25 mouse cellular contexts compared by ENCODE assay signal in genomic region chr15:43624431-43624965, GRCm38 (mm10).
DNase-seq lines count a peak whose midpoint lies in the region; ATAC-seq lines count a peak whose summit lies in the region.
"Had no signal": no experiment of that assay in that cellular context is flagged by ENCODE, and none has a peak within 500 bp of the region (broad histone marks: within the 10 kb centered on the region; RNA-seq: fewer than 3 reads in every experiment).

No protein-coding gene starts in this region.

- no peak overlapping the region for H3K27ac ChIP-seq in embryonic facial prominence, embryonic 14.5 days (replicated peaks; ENCODE audit: low read depth, low read length)
- no peak overlapping the region for H3K27ac ChIP-seq in embryonic facial prominence, embryonic 10.5 days (replicated peaks)
- no peak overlapping the region for H3K27ac ChIP-seq in lung, embryonic 16.5 days (ENCODE audit: low read length)
- H3K27ac ChIP-seq: embryonic facial prominence, embryonic 15.5 days; heart, embryonic 15.5 days; hindbrain, embryonic 13.5 days; liver, embryonic 13.5 days; macrophage had no signal

- H3K27me3 ChIP-seq in embryonic facial prominence, embryonic 14.5 days (replicated peaks; ENCODE audit: control insufficient read depth, insufficient read depth, low read length): no peaks in the 10 kb centered on the region
- H3K27me3 ChIP-seq in embryonic facial prominence, embryonic 10.5 days (replicated peaks; ENCODE audit: low read depth, poor library complexity, severe bottlenecking): no peaks in the 10 kb centered on the region
- no peaks in the 10 kb centered on the region for H3K27me3 ChIP-seq in lung, embryonic 16.5 days (ENCODE audit: control insufficient read depth, insufficient read depth, low read depth, low read length)
- H3K27me3 ChIP-seq: embryonic facial prominence, embryonic 15.5 days; heart, embryonic 15.5 days; hindbrain, embryonic 13.5 days; liver, embryonic 13.5 days; Patski had no signal

- no peaks in the 10 kb centered on the region for H3K9me3 ChIP-seq in embryonic facial prominence, embryonic 14.5 days (ENCODE audit: control insufficient read depth, low read length)
- no peaks in the 10 kb centered on the region for H3K9me3 ChIP-seq in embryonic facial prominence, embryonic 10.5 days
- H3K9me3 ChIP-seq in lung, embryonic 16.5 days (ENCODE audit: control insufficient read depth, low read length): no peaks in the 10 kb centered on the region
- H3K9me3 ChIP-seq: embryonic facial prominence, embryonic 15.5 days; heart, embryonic 15.5 days; hindbrain, embryonic 13.5 days; liver, embryonic 13.5 days had no signal

- DNase-seq in embryonic facial prominence, embryonic 14.5 days (ENCODE audit: low spot score): peak; percentile 33
- DNase-seq in embryonic facial prominence, embryonic 10.5 days (ENCODE audit: low spot score): no peak
- no peak for DNase-seq in lung, postnatal 14 days
- DNase-seq in lung, postnatal 25 days (ENCODE audit: low spot score): peak; percentile 7
- DNase-seq in layer of hippocampus, adult 9-10 months (ENCODE audit: low spot score): no peak
- DNase-seq: adrenal gland, adult 2 months; cerebellum, adult 8-10 months; cerebellum, postnatal 36 days; embryo, embryonic 11 days; forebrain, postnatal 0 days; gastrocnemius, postnatal 36 days; heart, postnatal 36 days; kidney, adult 18-20 months; liver, embryonic 13.5 days; thymus, adult 2 months; thymus, postnatal 4 days had no signal

- H3K9ac ChIP-seq in embryonic facial prominence, embryonic 14.5 days (ENCODE audit: low read depth, low read length): no peak overlapping the region
- no peak overlapping the region for H3K9ac ChIP-seq in lung, embryonic 16.5 days (ENCODE audit: low read length)
- H3K9ac ChIP-seq: embryonic facial prominence, embryonic 15.5 days; forebrain, postnatal 0 days; heart, embryonic 15.5 days; hindbrain, embryonic 13.5 days; liver, embryonic 13.5 days had no signal

- 59% methylated on average over 2 of the region's 2 CpGs for WGBS in embryonic facial prominence, embryonic 14.5 days
- WGBS in embryonic facial prominence, embryonic 10.5 days: 78% methylated on average over 2 of the region's 2 CpGs
- WGBS in lung, embryonic 16.5 days: 36% methylated on average over 2 of the region's 2 CpGs

- H3K4me3 ChIP-seq in embryonic facial prominence, embryonic 14.5 days (ENCODE audit: low read depth, low read length): no peak overlapping the region
- no peak overlapping the region for H3K4me3 ChIP-seq in embryonic facial prominence, embryonic 10.5 days
- no peak overlapping the region for H3K4me3 ChIP-seq in lung, embryonic 16.5 days (ENCODE audit: low read length)
- H3K4me3 ChIP-seq: embryonic facial prominence, embryonic 15.5 days; heart, embryonic 15.5 days; hindbrain, embryonic 13.5 days; liver, embryonic 13.5 days had no signal

- H3K4me1 ChIP-seq in embryonic facial prominence, embryonic 14.5 days (ENCODE audit: control insufficient read depth, insufficient read depth, low read length): no peaks in the 10 kb centered on the region
- H3K4me1 ChIP-seq in embryonic facial prominence, embryonic 10.5 days: no peaks in the 10 kb centered on the region
- no peaks in the 10 kb centered on the region for H3K4me1 ChIP-seq in lung, embryonic 16.5 days (replicated peaks; ENCODE audit: control insufficient read depth, insufficient read depth, low read length)
- H3K4me1 ChIP-seq: embryonic facial prominence, embryonic 15.5 days; heart, embryonic 15.5 days; hindbrain, embryonic 13.5 days; liver, embryonic 13.5 days had no signal

- no peak for ATAC-seq in embryonic facial prominence, embryonic 14.5 days (ENCODE audit: low read depth)
- ATAC-seq in lung, embryonic 16.5 days (ENCODE audit: low read depth): peak; percentile 87
- ATAC-seq in CD4-positive, CD25-positive, alpha-beta regulatory T cell, adult 4 months: no peak
- ATAC-seq: forebrain, postnatal 0 days; inflammation-experienced regulatory T-cells, adult 6 months; midbrain, embryonic 16.5 days had no signal

- H3K4me2 ChIP-seq in embryonic facial prominence, embryonic 14.5 days (ENCODE audit: low read depth, low read length): no peak overlapping the region
- H3K4me2 ChIP-seq in lung, embryonic 16.5 days (ENCODE audit: low read depth, low read length): no peak overlapping the region
- H3K4me2 ChIP-seq: embryonic facial prominence, embryonic 15.5 days; heart, embryonic 15.5 days; hindbrain, embryonic 13.5 days; liver, embryonic 13.5 days had no signal

- H3K36me3 ChIP-seq in embryonic facial prominence, embryonic 14.5 days (ENCODE audit: control insufficient read depth, insufficient read depth, low read length): no peaks in the 10 kb centered on the region
- H3K36me3 ChIP-seq in embryonic facial prominence, embryonic 10.5 days (replicated peaks): no peaks in the 10 kb centered on the region
- H3K36me3 ChIP-seq in lung, embryonic 16.5 days (ENCODE audit: control insufficient read depth, insufficient read depth, low read length): no peaks in the 10 kb centered on the region
- H3K36me3 ChIP-seq: embryonic facial prominence, embryonic 15.5 days; heart, embryonic 15.5 days; hindbrain, embryonic 13.5 days; liver, embryonic 13.5 days had no signal

Comparison
In these comparisons a context has a peak if more than half of its experiments do, and no peak if none do; other contexts are left out.
1. DNase-seq: peak in embryonic facial prominence, embryonic 14.5 days (single experiment) and lung, postnatal 25 days (single experiment); none in embryonic facial prominence, embryonic 10.5 days (single experiment), lung, postnatal 14 days (single experiment) and layer of hippocampus, adult 9-10 months (single experiment).